Mouse (Mus musculus) ES-Bruce4 (cell line): ENCODE results near the gene Rps6ka3.

Source experiments
- CTCF ChIP-seq: IDR thresholded peaks from one replicate; pipeline ENCODE4 v1.8.1; 2011; ENCODE audit warnings: low read depth, low read length
- EP300 ChIP-seq: IDR thresholded peaks from 2 replicates; pipeline ENCODE4 v1.6.1; 2011; ENCODE audit warnings: low read depth, low read length; ENCODE audit not compliant: insufficient read depth
- POLR2A ChIP-seq: IDR thresholded peaks from one replicate; pipeline ENCODE4 v1.8.1; 2011; ENCODE audit warnings: low read length; ENCODE audit not compliant: insufficient read depth

- TF ChIP-seq CTCF (no peak), EP300 (no peak), POLR2A (no peak)
These were observed 27.2 kb downstream of the Rps6ka3 start for GRCm38 (mm10) chrX:159237275-159237674.
